Mouse (Mus musculus) forebrain, embryonic 11.5 days (tissue): ENCODE data around the gene Rbpms2. TPM values are rescaled to one million over a fixed set of nuclear protein-coding genes. Genes with fewer than 3 reads are reported as not detected.
A peak's percentile ranks its signal among the peaks of the same experiment; 100 is the strongest.

Source experiments
- ATAC-seq: fragments of 200-750 bp; cut with Nextera tagmentation; replicated peaks from 2 replicates; pipeline ENCODE4 v1.8.0; 2017; ENCODE audit warnings: moderate TSS enrichment; ENCODE audit not compliant: low FRiP score
- DNase-seq: peaks from one replicate; pipeline ENCODE4 v3.0.0-alpha.2; 2017; ENCODE audit warnings: low spot score
- H3K27ac ChIP-seq: fragments of 300-500 bp; sonication (generic); 2 replicates; pipeline ENCODE4 v1.5.1; 2014; ENCODE audit warnings: low read depth, low read length
- H3K27me3 ChIP-seq: fragments of 300-500 bp; sonication (generic); 2 replicates; pipeline ENCODE4 v1.6.1; 2014; ENCODE audit warnings: mild to moderate bottlenecking, low read length, mixed read lengths; ENCODE audit not compliant: control insufficient read depth, insufficient read depth
- H3K36me3 ChIP-seq: fragments of 300-500 bp; sonication (generic); 2 replicates; pipeline ENCODE4 v1.6.1; 2014; ENCODE audit warnings: mild to moderate bottlenecking, low read length, moderate library complexity, mixed read lengths; ENCODE audit not compliant: control insufficient read depth, insufficient read depth
- H3K4me1 ChIP-seq: fragments of 300-500 bp; sonication (generic); replicated peaks from 2 replicates; pipeline ENCODE4 v1.6.1; 2014; ENCODE audit warnings: low read length, mixed read lengths; ENCODE audit not compliant: control insufficient read depth, insufficient read depth
- H3K4me2 ChIP-seq: fragments of 300-500 bp; sonication (generic); 2 replicates; pipeline ENCODE4 v1.6.1; 2014; ENCODE audit warnings: low read depth, mild to moderate bottlenecking, low read length, moderate library complexity, mixed read lengths; ENCODE audit not compliant: severe bottlenecking
- H3K4me3 ChIP-seq: fragments of 300-500 bp; sonication (generic); 2 replicates; pipeline ENCODE4 v1.5.1; 2014; ENCODE audit warnings: low read depth, low read length
- H3K9ac ChIP-seq: fragments of 300-500 bp; sonication (generic); 2 replicates; pipeline ENCODE4 v1.6.1; 2014; ENCODE audit warnings: low read length
- H3K9me3 ChIP-seq: fragments of 300-500 bp; sonication (generic); 2 replicates; pipeline ENCODE4 v1.6.1; 2016; ENCODE audit warnings: low read length, mixed read lengths; ENCODE audit not compliant: control insufficient read depth
- WGBS: fragments of 180-500 bp; shearing (Covaris S2); extraction: QIAGEN DNeasy Blood & Tissue Kit; methylation state at CpG from one replicate; pipeline ENCODE4 v1.1.7; 2014; 5-methylcytosine and 5-hydroxymethylcytosine counted together
- polyA plus RNA-seq: library from polyadenylated mRNA; unstranded; fragments of >200 nt; fragmentation: Nextera tagmentation; extraction: Ambion mirVana; gene quantifications from 2 replicates; pipeline ENCODE4 v1.2.1, GENCODE M21; 2014

The Rbpms2 gene
- polyA plus RNA-seq, 1 experiment from 2014 or later = 20.3 TPM

- 74% methylated on average over 3 of the region's 3 CpGs for WGBS
- Histone ChIP-seq H3K4me2 (no peak overlapping the region), H3K4me1 (no peaks in the 10 kb centered on the region), H3K27me3 (no peaks in the 10 kb centered on the region), H3K9me3 (no peaks in the 10 kb centered on the region), H3K4me3 (no peak overlapping the region), H3K36me3 (no peaks in the 10 kb centered on the region), H3K9ac (no peak overlapping the region), H3K27ac (no peak overlapping the region)
- DNase-seq (no peak), ATAC-seq (no peak)
Measured at GRCm38 (mm10) chr9:65657218-65657617, 27.8 kb downstream of the Rbpms2 start.

- no peak for DNase-seq
- Histone ChIP-seq H3K27me3 (no peaks in the 10 kb centered on the region), H3K9ac (no peak overlapping the region), H3K36me3 (no peaks in the 10 kb centered on the region), H3K4me1 (no peaks in the 10 kb centered on the region), H3K27ac (no peak overlapping the region), H3K4me2 (no peak overlapping the region), H3K4me3 (no peak overlapping the region), H3K9me3 (no peaks in the 10 kb centered on the region)
- ATAC-seq = no peak
- 62% methylated on average over 5 of the region's 5 CpGs for WGBS
Measured at GRCm38 (mm10) chr9:65661029-65661428, 31.6 kb downstream of the Rbpms2 start.

GRCm38 (mm10) chr9:65661493-65661892 lies 32.0 kb downstream of the Rbpms2 start:
- DNase-seq = no peak
- no peaks in the 10 kb centered on the region for H3K36me3 ChIP-seq
- WGBS = 85% methylated on average over 1 of the region's 1 CpGs
- no peak overlapping the region for H3K27ac ChIP-seq
- no peak overlapping the region for H3K9ac ChIP-seq
- no peak overlapping the region for H3K4me2 ChIP-seq
- no peak for ATAC-seq
- H3K27me3 ChIP-seq = no peaks in the 10 kb centered on the region
- H3K4me3 ChIP-seq = no peak overlapping the region
- no peaks in the 10 kb centered on the region for H3K9me3 ChIP-seq
- H3K4me1 ChIP-seq = no peaks in the 10 kb centered on the region

- no peaks in the 10 kb centered on the region for H3K27me3 ChIP-seq
- no peak overlapping the region for H3K4me3 ChIP-seq
- no peak overlapping the region for H3K27ac ChIP-seq
- peak; percentile 76 for DNase-seq
- 0 out of 2 replicates have a peak, but pooled peaks have one; percentile 46 for ATAC-seq
- no peaks in the 10 kb centered on the region for H3K36me3 ChIP-seq
- H3K4me2 ChIP-seq = no peak overlapping the region
- H3K9me3 ChIP-seq = no peaks in the 10 kb centered on the region
- H3K9ac ChIP-seq = no peak overlapping the region
- WGBS = 4% methylated on average over 3 of the region's 3 CpGs
- H3K4me1 ChIP-seq = no peaks in the 10 kb centered on the region
Measured at GRCm38 (mm10) chr9:65664163-65664562, 34.7 kb downstream of the Rbpms2 start.

- no peaks in the 10 kb centered on the region for H3K36me3 ChIP-seq
Measured at GRCm38 (mm10) chr9:65666042-65666441, 36.6 kb downstream of the Rbpms2 start.

GRCm38 (mm10) chr9:65667701-65668100 lies 38.3 kb downstream of the Rbpms2 start, which contains the start of gene Oaz2:
Oaz2 (plus strand) TSS chr9:65668001.
- H3K36me3 ChIP-seq = no peaks in the 10 kb centered on the region
- no peak for DNase-seq
- H3K4me3 ChIP-seq = no peak within 1 kb of the TSS
- no peaks in the 10 kb centered on the region for H3K4me1 ChIP-seq
- no peak within 1 kb of the TSS for H3K9ac ChIP-seq
- no peak for ATAC-seq
- no peaks in the 10 kb centered on the region for H3K27me3 ChIP-seq
- WGBS = 93% methylated on average over 8 of the region's 8 CpGs
- no peaks in the 10 kb centered on the region for H3K9me3 ChIP-seq
- no peak within 1 kb of the TSS for H3K27ac ChIP-seq
- no peak within 1 kb of the TSS for H3K4me2 ChIP-seq

More at GRCm38 (mm10) chr9:65666042-65666441, 36.6 kb downstream of the Rbpms2 start:
- Histone ChIP-seq H3K4me3 (no peak overlapping the region), H3K27me3 (no peaks in the 10 kb centered on the region), H3K4me1 (no peaks in the 10 kb centered on the region), H3K9me3 (no peaks in the 10 kb centered on the region), H3K9ac (no peak overlapping the region), H3K4me2 (no peak overlapping the region), H3K27ac (no peak overlapping the region)
- DNase-seq (peak; percentile 78), ATAC-seq (0 out of 2 replicates have a peak, but pooled peaks have one; percentile 27)
- 24% methylated on average over 5 of the region's 5 CpGs for WGBS

GRCm38 (mm10) chr9:65671431-65671931 lies 42.0 kb downstream of the Rbpms2 start:
- Histone ChIP-seq H3K9ac (no peak overlapping the region), H3K27me3 (no peaks in the 10 kb centered on the region), H3K4me1 (no peaks in the 10 kb centered on the region), H3K4me3 (no peak overlapping the region), H3K36me3 (no peaks in the 10 kb centered on the region), H3K9me3 (no peaks in the 10 kb centered on the region), H3K4me2 (no peak overlapping the region), H3K27ac (no peak overlapping the region)
- ATAC-seq (no peak), DNase-seq (no peak)
- WGBS = 56% methylated on average over 9 of the region's 9 CpGs

- no peak for DNase-seq
- 76% methylated on average over 11 of the region's 11 CpGs for WGBS
- H3K4me1 ChIP-seq = peaks cover 4% of the 10 kb centered on the region; the same call in 1 of the 2 replicates
- no peak overlapping the region for H3K4me2 ChIP-seq
- no peak overlapping the region for H3K27ac ChIP-seq
- no peak overlapping the region for H3K4me3 ChIP-seq
- H3K9ac ChIP-seq = no peak overlapping the region
- H3K27me3 ChIP-seq = no peaks in the 10 kb centered on the region
- H3K36me3 ChIP-seq = no peaks in the 10 kb centered on the region
- H3K9me3 ChIP-seq = no peaks in the 10 kb centered on the region
- ATAC-seq = no peak
Measured at GRCm38 (mm10) chr9:65672996-65673395, 43.5 kb downstream of the Rbpms2 start.
